Mouse (Mus musculus) stomach, embryonic 16.5 days (tissue): ENCODE measurements around the gene Pcnx3. TPM values are rescaled to one million over a fixed set of nuclear protein-coding genes. Genes with fewer than 3 reads are reported as not detected.

Experiments
- ATAC-seq: fragments of 200-750 bp; cut with Nextera tagmentation; 2 replicates; pipeline ENCODE4 v1.8.0; 2017; ENCODE audit warnings: moderate number of reproducible peaks, moderate TSS enrichment; ENCODE audit not compliant: insufficient read depth, low FRiP score
- H3K27ac ChIP-seq: fragments of 300-500 bp; sonication (generic); 2 replicates; pipeline ENCODE4 v1.5.1; 2014; ENCODE audit warnings: low read length
- H3K27me3 ChIP-seq: fragments of 300-500 bp; sonication (generic); 2 replicates; pipeline ENCODE4 v1.6.1; 2014; ENCODE audit warnings: low read length, control low read depth, mixed read lengths; ENCODE audit not compliant: control insufficient read depth, insufficient read depth
- H3K36me3 ChIP-seq: fragments of 300-500 bp; sonication (generic); 2 replicates; pipeline ENCODE4 v1.6.1; 2014; ENCODE audit warnings: low read length; ENCODE audit not compliant: control insufficient read depth, insufficient read depth
- H3K4me1 ChIP-seq: fragments of 300-500 bp; sonication (generic); 2 replicates; pipeline ENCODE4 v1.6.1; 2014; ENCODE audit warnings: low read length, control low read depth, mixed read lengths; ENCODE audit not compliant: control insufficient read depth, insufficient read depth
- H3K4me2 ChIP-seq: fragments of 300-500 bp; sonication (generic); 2 replicates; pipeline ENCODE4 v1.6.1; 2014; ENCODE audit warnings: low read depth, low read length, mixed read lengths
- H3K4me3 ChIP-seq: fragments of 300-500 bp; sonication (generic); replicated peaks from 2 replicates; pipeline ENCODE4 v1.5.1; 2014; ENCODE audit warnings: mild to moderate bottlenecking, low read length
- H3K9ac ChIP-seq: fragments of 300-500 bp; sonication (generic); 2 replicates; pipeline ENCODE4 v1.6.1; 2014; ENCODE audit warnings: low read length
- H3K9me3 ChIP-seq: fragments of 300-500 bp; sonication (generic); replicated peaks from 2 replicates; pipeline ENCODE4 v1.6.1; 2016; ENCODE audit warnings: low read length, control low read depth; ENCODE audit not compliant: control insufficient read depth
- WGBS: fragments of 180-500 bp; shearing (Covaris S2); extraction: QIAGEN DNeasy Blood & Tissue Kit; methylation state at CpG from one replicate; pipeline ENCODE4 v1.1.7; 2014; 5-methylcytosine and 5-hydroxymethylcytosine counted together
- polyA plus RNA-seq: library from polyadenylated mRNA; unstranded; fragments of >200 nt; fragmentation: Nextera tagmentation; extraction: Ambion mirVana; gene quantifications from 2 replicates; pipeline ENCODE4 v1.2.1, GENCODE M21; 2015

Pcnx3 gene
- polyA plus RNA-seq, 1 experiment from 2014 or later: 17.4 TPM

DNA sequence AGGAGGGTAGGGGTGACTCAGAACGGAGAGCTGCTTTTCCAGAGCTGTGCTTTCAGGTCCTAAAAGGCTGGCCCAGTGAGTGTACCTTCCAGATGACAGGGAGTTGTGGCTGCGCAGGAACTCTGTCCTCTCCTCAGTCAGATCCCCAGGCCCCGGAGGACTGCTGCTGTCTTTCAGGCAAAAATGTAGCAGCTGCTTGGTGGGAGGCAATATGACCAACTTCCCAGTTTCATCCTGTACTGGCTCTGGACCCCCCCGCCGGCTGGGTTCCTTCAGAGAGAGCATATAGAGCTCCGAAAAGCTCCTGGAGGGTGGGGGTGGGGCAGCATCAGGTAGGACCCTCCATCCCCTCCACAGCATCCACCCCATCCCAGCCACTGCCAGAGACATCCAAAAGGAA lies 36.1 kb downstream of the Pcnx3 start:
- no peaks in the 10 kb centered on the region for H3K9me3 ChIP-seq
- no peak overlapping the region for H3K4me3 ChIP-seq
- H3K27ac ChIP-seq: no peak overlapping the region
- peaks cover 19% of the 10 kb centered on the region for H3K4me1 ChIP-seq
- no peak overlapping the region for H3K9ac ChIP-seq
- ATAC-seq: no peak
- H3K36me3 ChIP-seq: peaks cover 14% of the 10 kb centered on the region; the same call in 1 of the 2 replicates
- 89% methylated on average over 6 of the region's 6 CpGs for WGBS
- no peak overlapping the region for H3K4me2 ChIP-seq
- 0 out of 2 replicates have a peak, but pooled peaks cover 6% of the 10 kb centered on the region for H3K27me3 ChIP-seq

DNA sequence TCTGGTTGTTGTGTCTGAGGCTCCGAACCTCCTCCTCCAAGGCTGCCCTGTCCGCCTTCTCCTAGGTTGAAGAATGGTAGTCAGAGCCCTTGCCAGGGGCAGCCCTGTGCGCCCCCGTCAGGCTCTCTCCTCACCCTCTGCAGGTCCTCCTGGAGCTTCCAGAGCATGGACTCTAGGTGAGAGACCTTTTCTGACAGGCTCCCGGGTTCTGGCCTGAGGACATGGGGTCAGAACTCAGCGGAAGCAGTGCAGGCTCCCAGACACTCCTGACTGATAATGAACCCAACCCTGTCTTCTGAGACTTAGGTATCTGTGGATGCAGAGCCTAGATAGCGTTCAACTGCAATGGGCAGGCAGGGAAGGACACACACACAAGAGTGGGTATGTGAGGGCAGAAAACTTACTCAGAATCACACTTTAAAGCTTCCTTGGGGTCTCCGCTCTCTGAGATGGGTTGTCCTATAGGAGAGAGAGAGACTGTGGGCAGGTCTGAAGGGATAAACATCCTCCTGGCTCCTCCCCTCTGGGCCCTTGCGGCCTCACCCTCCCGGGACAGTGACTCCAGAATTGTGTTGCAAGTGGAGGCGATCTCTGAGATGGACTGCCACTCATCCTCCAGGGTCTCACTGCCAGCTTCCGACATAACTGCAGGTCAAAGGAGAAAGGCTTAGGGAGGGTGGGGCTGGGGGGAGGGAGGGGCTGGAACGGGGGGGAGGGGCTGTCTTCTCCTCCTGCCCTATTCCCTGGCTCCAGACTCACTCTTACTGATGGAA lies 37.0 kb downstream of the Pcnx3 start:
- Histone ChIP-seq H3K36me3 (peaks cover 22% of the 10 kb centered on the region), H3K9me3 (no peaks in the 10 kb centered on the region), H3K4me3 (no peak overlapping the region), H3K4me2 (no peak overlapping the region), H3K27me3 (0 out of 2 replicates have a peak, but pooled peaks cover 6% of the 10 kb centered on the region), H3K9ac (no peak overlapping the region), H3K4me1 (peaks cover 19% of the 10 kb centered on the region), H3K27ac (no peak overlapping the region)
- ATAC-seq: no peak
- 65% methylated on average over 13 of the region's 13 CpGs for WGBS

DNA sequence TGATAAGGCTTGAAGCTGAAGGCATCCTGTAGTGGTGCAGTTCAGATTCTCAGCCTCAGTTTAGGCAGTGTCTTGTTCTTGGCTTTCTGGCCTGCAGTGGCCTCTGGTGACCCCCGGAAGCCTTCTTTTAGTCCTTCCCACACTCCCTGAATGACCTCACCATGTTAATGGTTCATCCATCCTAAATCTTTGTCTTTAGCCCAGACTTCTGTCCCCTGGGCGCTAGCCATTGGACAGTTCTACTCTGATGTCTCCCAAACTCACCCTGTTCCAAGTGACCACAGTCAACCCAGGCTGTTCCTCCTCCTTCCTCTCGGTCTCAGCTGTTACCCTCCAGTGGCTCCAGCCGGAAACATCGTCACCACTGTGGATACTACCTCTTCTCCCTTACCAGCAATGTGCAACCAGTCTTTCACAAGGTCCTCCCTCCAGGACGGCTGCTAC lies 39.4 kb downstream of the Pcnx3 start:
- Histone ChIP-seq H3K4me3 (peak overlapping the region; percentile 39), H3K9me3 (no peaks in the 10 kb centered on the region), H3K4me1 (peaks cover 12% of the 10 kb centered on the region), H3K4me2 (peak overlapping the region; percentile 60), H3K27me3 (no peaks in the 10 kb centered on the region), H3K9ac (peak overlapping the region; percentile 61), H3K36me3 (peaks cover 32% of the 10 kb centered on the region), H3K27ac (peak overlapping the region; percentile 84)
- ATAC-seq: no peak
- WGBS: 58% methylated on average over 6 of the region's 6 CpGs

DNA sequence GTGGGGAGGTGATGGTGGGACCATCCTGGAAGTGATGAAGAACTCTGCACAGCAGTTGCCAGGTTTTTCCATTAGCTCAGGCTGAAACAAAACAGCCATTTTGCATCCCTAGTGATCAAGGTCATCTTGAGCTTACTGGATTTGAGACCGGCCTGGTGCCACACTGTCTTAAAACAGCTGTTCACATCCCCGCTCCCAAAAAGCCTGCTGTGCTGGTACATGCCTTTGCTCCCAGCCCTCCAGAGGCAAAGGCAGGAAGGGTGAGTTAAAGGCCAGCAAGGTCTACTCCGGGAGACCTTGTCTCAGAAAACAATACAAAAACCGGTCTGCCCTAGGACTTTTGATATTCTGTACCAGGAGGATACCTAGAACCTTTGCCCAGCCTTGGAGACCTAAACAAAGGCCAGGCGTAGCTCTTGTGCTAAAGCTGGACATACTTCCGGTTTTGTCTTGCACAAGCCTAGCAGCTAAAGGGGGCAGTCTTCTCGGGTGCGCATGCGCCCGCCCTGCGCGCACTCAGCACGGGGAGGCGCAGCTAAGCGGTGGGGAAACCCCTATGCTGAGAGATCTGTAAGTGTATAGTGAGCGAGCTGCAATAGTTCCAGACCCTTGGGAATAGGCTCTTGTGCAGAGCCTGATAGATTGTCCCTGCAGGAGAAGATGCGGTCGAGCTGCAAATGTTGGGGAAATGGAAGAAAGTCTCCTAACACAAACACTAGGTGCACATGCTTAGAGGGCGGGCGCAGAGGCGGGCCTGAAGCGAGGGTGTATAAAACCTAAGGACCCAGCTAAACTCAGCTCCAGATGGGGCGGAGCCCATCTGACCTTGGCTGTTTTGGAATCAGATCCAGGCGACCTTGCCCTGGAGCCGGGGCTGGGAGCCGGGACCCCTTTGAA lies 40.1 kb downstream of the Pcnx3 start:
- H3K36me3 ChIP-seq: peaks cover 34% of the 10 kb centered on the region
- peaks cover 10% of the 10 kb centered on the region for H3K4me1 ChIP-seq
- no peaks in the 10 kb centered on the region for H3K9me3 ChIP-seq
- peak overlapping the region; percentile 39 for H3K4me3 ChIP-seq
- no peaks in the 10 kb centered on the region for H3K27me3 ChIP-seq
- ATAC-seq: peak; percentile 93
- H3K9ac ChIP-seq: peak overlapping the region; percentile 61
- peak overlapping the region; percentile 60 for H3K4me2 ChIP-seq
- H3K27ac ChIP-seq: peak overlapping the region; percentile 84
- WGBS: 7% methylated on average over 26 of the region's 26 CpGs

DNA sequence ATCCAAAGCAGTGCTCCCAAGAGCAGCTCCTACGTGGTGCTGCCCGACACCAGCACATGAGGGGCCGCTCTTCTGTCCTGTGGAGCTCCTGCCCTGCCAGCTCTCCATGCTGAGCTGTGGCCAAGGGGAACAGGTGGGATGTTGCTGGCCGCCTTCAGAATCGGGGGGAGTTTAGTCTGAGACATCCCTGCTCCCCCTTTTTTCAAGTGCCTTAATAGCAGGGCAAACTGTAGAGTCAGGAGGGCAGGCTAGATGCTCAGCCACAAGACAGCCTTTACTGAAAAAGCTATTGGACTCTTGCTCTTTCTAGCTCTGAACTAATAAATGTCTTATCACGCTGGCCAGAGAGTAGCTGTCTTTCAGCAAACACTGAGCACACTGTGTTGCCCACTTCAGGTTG lies 40.9 kb downstream of the Pcnx3 start:
- H3K9me3 ChIP-seq: no peaks in the 10 kb centered on the region
- peaks cover 10% of the 10 kb centered on the region for H3K4me1 ChIP-seq
- 96% methylated on average over 6 of the region's 6 CpGs for WGBS
- no peak for ATAC-seq
- peak overlapping the region; percentile 84 for H3K27ac ChIP-seq
- H3K4me2 ChIP-seq: no peak overlapping the region
- H3K36me3 ChIP-seq: peaks cover 37% of the 10 kb centered on the region
- peak overlapping the region; percentile 61; the same call in 1 of the 2 replicates for H3K9ac ChIP-seq
- no peaks in the 10 kb centered on the region for H3K27me3 ChIP-seq
- no peak overlapping the region for H3K4me3 ChIP-seq

DNA sequence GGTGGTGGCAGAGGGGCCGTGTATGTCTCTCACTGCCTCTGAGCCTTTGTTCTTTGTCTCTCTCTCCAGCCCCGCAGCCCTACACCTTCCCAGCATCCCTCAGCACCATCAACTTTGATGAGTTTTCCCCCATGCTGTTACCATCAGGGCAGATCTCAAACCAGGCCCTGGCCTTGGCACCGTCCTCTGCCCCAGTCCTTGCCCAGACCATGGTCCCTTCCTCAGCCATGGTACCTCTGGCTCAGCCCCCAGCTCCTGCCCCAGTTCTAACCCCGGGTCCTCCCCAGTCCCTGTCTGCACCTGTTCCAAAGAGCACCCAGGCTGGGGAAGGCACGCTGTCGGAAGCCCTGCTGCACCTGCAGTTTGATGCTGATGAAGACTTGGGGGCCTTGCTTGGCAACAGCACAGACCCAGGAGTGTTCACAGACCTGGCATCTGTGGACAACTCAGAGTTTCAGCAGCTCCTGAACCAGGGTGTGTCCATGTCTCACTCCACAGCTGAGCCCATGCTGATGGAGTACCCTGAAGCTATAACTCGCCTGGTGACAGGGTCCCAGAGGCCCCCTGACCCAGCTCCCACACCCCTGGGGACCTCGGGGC lies 41.9 kb downstream of the Pcnx3 start:
- H3K4me2 ChIP-seq: no peak overlapping the region
- no peaks in the 10 kb centered on the region for H3K9me3 ChIP-seq
- WGBS: 85% methylated on average over 8 of the region's 8 CpGs
- H3K4me1 ChIP-seq: peaks cover 10% of the 10 kb centered on the region
- no peak for ATAC-seq
- no peak overlapping the region for H3K27ac ChIP-seq
- H3K27me3 ChIP-seq: no peaks in the 10 kb centered on the region
- peaks cover 42% of the 10 kb centered on the region for H3K36me3 ChIP-seq
- no peak overlapping the region for H3K9ac ChIP-seq
- H3K4me3 ChIP-seq: no peak overlapping the region

DNA sequence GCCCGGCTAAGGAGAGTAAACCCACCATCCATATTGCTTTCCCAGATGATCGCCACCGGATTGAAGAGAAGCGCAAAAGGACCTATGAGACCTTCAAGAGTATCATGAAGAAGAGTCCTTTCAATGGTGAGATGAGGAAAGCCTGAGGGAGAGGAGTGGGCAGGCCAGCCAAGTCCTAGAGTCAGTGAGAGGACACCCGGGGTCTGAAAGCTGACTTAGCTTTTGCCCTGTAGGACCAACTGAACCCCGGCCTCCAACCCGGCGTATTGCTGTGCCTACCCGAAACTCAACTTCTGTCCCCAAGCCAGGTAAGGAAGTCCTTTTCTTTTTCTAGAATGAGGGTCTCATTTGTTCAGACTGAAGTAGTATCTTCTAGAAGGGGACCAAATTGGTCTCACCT lies 43.4 kb downstream of the Pcnx3 start:
- no peak for ATAC-seq
- no peak overlapping the region for H3K4me3 ChIP-seq
- H3K36me3 ChIP-seq: peaks cover 47% of the 10 kb centered on the region
- H3K27ac ChIP-seq: no peak overlapping the region
- H3K4me1 ChIP-seq: peaks cover 13% of the 10 kb centered on the region
- no peak overlapping the region for H3K4me2 ChIP-seq
- H3K27me3 ChIP-seq: no peaks in the 10 kb centered on the region
- 94% methylated on average over 9 of the region's 9 CpGs for WGBS
- no peak overlapping the region for H3K9ac ChIP-seq
- H3K9me3 ChIP-seq: no peaks in the 10 kb centered on the region

DNA sequence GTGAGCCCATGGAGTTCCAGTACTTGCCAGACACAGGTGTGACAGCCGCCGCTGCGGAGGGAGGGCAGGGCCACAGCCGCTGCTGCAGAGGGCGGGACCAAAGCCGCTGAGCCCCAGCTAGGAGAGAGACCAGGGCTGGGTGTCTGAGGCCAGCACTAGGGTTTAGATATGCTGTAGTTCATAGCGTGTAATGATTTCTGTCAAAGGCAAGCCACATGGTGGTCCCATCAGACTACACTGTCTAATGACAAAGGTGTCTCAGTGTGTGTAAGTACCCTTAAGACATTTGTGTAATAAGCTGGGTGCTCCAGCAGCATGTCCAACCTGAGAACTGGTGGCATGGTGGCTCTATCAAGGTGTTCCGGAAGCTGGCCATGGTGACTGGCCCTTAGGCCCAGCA lies 47.1 kb downstream of the Pcnx3 start:
- Histone ChIP-seq H3K4me3 (no peak overlapping the region), H3K9me3 (no peaks in the 10 kb centered on the region), H3K4me2 (no peak overlapping the region), H3K27me3 (no peaks in the 10 kb centered on the region), H3K4me1 (peaks cover 19% of the 10 kb centered on the region), H3K27ac (no peak overlapping the region), H3K36me3 (peaks cover 37% of the 10 kb centered on the region), H3K9ac (no peak overlapping the region)
- WGBS: 93% methylated on average over 8 of the region's 8 CpGs
- no peak for ATAC-seq
